ENCODE assay signal across 29 mouse cellular contexts in the genomic region with DNA sequence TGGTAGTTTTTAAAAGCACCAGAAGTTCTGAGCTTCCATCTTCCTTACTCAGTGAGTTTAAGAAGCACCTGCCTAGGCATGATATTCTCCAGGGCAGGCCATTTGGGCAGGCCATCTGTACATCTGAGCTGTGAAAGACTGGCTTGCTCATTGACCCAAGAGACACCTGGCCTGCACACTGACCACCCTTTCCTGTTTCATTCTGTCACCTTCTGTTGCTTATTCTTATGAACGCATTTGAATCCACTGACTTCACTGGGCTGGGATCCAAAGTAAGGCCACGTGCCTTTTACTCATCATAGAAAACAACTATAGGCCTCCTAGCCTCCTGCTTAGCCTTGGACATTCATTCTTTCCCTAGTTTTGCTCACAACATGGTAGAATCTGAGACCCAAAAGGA.
A peak's percentile ranks its signal among the peaks of the same experiment; 100 is the strongest.
DNase-seq lines count a peak whose midpoint lies in the region; ATAC-seq and TF ChIP-seq lines count a peak whose summit lies in the region.
"Had no signal": no experiment of that assay in that cellular context is flagged by ENCODE, and none has a peak within 500 bp of the region (broad histone marks: within the 10 kb centered on the region; RNA-seq: fewer than 3 reads in every experiment).

No protein-coding gene starts in this region.

- H3K27me3 ChIP-seq in midbrain, postnatal 0 days (ENCODE audit: insufficient read depth, low read length), result no peaks in the 10 kb centered on the region
- H3K27me3 ChIP-seq: hindbrain, embryonic 13.5 days; liver, embryonic 13.5 days; midbrain, embryonic 13.5 days; neural tube, embryonic 15.5 days had no signal

- no peaks in the 10 kb centered on the region for H3K9me3 ChIP-seq in midbrain, postnatal 0 days (ENCODE audit: low read length)
- H3K9me3 ChIP-seq: hindbrain, embryonic 13.5 days; liver, embryonic 13.5 days; midbrain, embryonic 13.5 days; neural tube, embryonic 15.5 days had no signal

- 91% methylated on average over 2 of the region's 2 CpGs for WGBS in midbrain, postnatal 0 days

- no peak overlapping the region for H3K9ac ChIP-seq in midbrain, postnatal 0 days (replicated peaks; ENCODE audit: low read length, poor library complexity, severe bottlenecking)
- H3K9ac ChIP-seq: hindbrain, embryonic 13.5 days; liver, embryonic 13.5 days; midbrain, embryonic 13.5 days; neural tube, embryonic 15.5 days had no signal

- H3K36me3 ChIP-seq in midbrain, postnatal 0 days (ENCODE audit: insufficient read depth, low read length), result no peaks in the 10 kb centered on the region
- H3K36me3 ChIP-seq: liver, embryonic 13.5 days; midbrain, embryonic 13.5 days; neural tube, embryonic 15.5 days had no signal

- H3K4me1 ChIP-seq in midbrain, postnatal 0 days (ENCODE audit: insufficient read depth, low read length), result no peaks in the 10 kb centered on the region
- H3K4me1 ChIP-seq: liver, embryonic 13.5 days; midbrain, embryonic 13.5 days had no signal

- TF ChIP-seq CTCF in midbrain, postnatal 0 days (IDR thresholded peaks at IDR 0.05), result no peak

- no peak for ATAC-seq in midbrain, postnatal 0 days (ENCODE audit: low FRiP score)
- no peak for ATAC-seq in frontal cortex, adult (ENCODE audit: low TSS enrichment)
- ATAC-seq: CD4-positive, CD25-positive, alpha-beta regulatory T cell, adult 4 months; forebrain, embryonic 14.5 days; intestine, postnatal 0 days; midbrain, embryonic 13.5 days had no signal

- DNase-seq in adrenal gland, postnatal 10 days, result peak; percentile 8
- DNase-seq in adrenal gland, postnatal 25 days, result no peak
- peak; percentile 96 for DNase-seq in brain, adult 2 months (ENCODE audit: low read depth, low spot score)
- DNase-seq in cerebellum, adult 8-10 months, result peak; percentile 74
- peak; percentile 78 to 84 for DNase-seq in cerebellum, postnatal 25 days
- no peak for DNase-seq in midbrain, postnatal 0 days (ENCODE audit: low spot score)
- no peak for DNase-seq in embryo, embryonic 11 days
- DNase-seq: gastrocnemius, postnatal 25 days; heart, adult 18-20 months; heart, postnatal 4 days; kidney, adult 9 months; kidney, postnatal 14 days; layer of hippocampus, adult 9-11 months; liver, embryonic 13.5 days; lung, adult 2 months; lung, postnatal 10 days; retina, postnatal 1 day; spleen, adult 18-20 months; thymus, adult 18-20 months; thymus, postnatal 25 days had no signal

- H3K27ac ChIP-seq in midbrain, postnatal 0 days (ENCODE audit: low read depth, low read length), result no peak overlapping the region
- H3K27ac ChIP-seq: hindbrain, embryonic 13.5 days; liver, embryonic 13.5 days; macrophage; midbrain, embryonic 13.5 days; neural tube, embryonic 15.5 days had no signal

- no peak overlapping the region for H3K4me2 ChIP-seq in midbrain, postnatal 0 days (ENCODE audit: low read depth, low read length, poor library complexity, severe bottlenecking)
- H3K4me2 ChIP-seq: heart, embryonic 11.5 days; hindbrain, embryonic 13.5 days; liver, embryonic 13.5 days; midbrain, embryonic 13.5 days; neural tube, embryonic 15.5 days had no signal

- no peak overlapping the region for H3K4me3 ChIP-seq in midbrain, postnatal 0 days (ENCODE audit: low read depth, low read length)
- H3K4me3 ChIP-seq: hindbrain, embryonic 13.5 days; liver, embryonic 13.5 days; midbrain, embryonic 13.5 days; neural tube, embryonic 15.5 days had no signal

Comparison
In these comparisons a context has a peak if more than half of its experiments do, and no peak if none do; other contexts are left out.
1. DNase-seq: peak in adrenal gland, postnatal 10 days (single experiment), brain, adult 2 months (single experiment), cerebellum, adult 8-10 months (single experiment) and cerebellum, postnatal 25 days (2 of 2); none in adrenal gland, postnatal 25 days (single experiment), midbrain, postnatal 0 days (single experiment) and embryo, embryonic 11 days (single experiment).